Mouse (Mus musculus) hindbrain, embryonic 16.5 days (tissue): ENCODE measurements around the gene Sbno1. TPM values are rescaled to one million over a fixed set of nuclear protein-coding genes. Genes with fewer than 3 reads are reported as not detected.
"Not testable (repeated sequence)": the region's sequence is repeated elsewhere in the genome, so short reads cannot be mapped to it uniquely, and the experiment has no call there.

ENCODE experiments used
- ATAC-seq: fragments of 200-750 bp; cut with Nextera tagmentation; 2 replicates; pipeline ENCODE4 v1.8.0; 2017; ENCODE audit warnings: moderate TSS enrichment, moderate library complexity
- H3K27ac ChIP-seq: fragments of 300-500 bp; sonication (generic); 2 replicates; pipeline ENCODE4 v1.5.1; 2014; ENCODE audit warnings: low read depth, mild to moderate bottlenecking, control low read depth, low read length, moderate library complexity
- H3K27me3 ChIP-seq: fragments of 300-500 bp; sonication (generic); replicated peaks from 2 replicates; pipeline ENCODE4 v1.6.1; 2014; ENCODE audit warnings: low read length; ENCODE audit not compliant: control insufficient read depth, insufficient read depth
- H3K36me3 ChIP-seq: fragments of 300-500 bp; sonication (generic); 2 replicates; pipeline ENCODE4 v1.6.1; 2014; ENCODE audit warnings: mild to moderate bottlenecking, low read length, moderate library complexity, mixed read lengths; ENCODE audit not compliant: control insufficient read depth, insufficient read depth
- H3K4me1 ChIP-seq: fragments of 300-500 bp; sonication (generic); 2 replicates; pipeline ENCODE4 v1.6.1; 2014; ENCODE audit warnings: low read depth, low read length; ENCODE audit not compliant: control insufficient read depth, insufficient read depth
- H3K4me2 ChIP-seq: fragments of 300-500 bp; sonication (generic); 2 replicates; pipeline ENCODE4 v1.6.1; 2014; ENCODE audit warnings: mild to moderate bottlenecking, low read length, control low read depth, moderate library complexity
- H3K4me3 ChIP-seq: fragments of 300-500 bp; sonication (generic); 2 replicates; pipeline ENCODE4 v1.5.1; 2014; ENCODE audit warnings: mild to moderate bottlenecking, low read length, control low read depth, moderate library complexity
- H3K9ac ChIP-seq: fragments of 300-500 bp; sonication (generic); 2 replicates; pipeline ENCODE4 v1.6.1; 2014; ENCODE audit warnings: low read depth, mild to moderate bottlenecking, control low read depth, low read length, moderate library complexity
- H3K9me3 ChIP-seq: fragments of 300-500 bp; sonication (generic); 2 replicates; pipeline ENCODE4 v1.6.1; 2014; ENCODE audit warnings: mild to moderate bottlenecking, low read length, moderate library complexity; ENCODE audit not compliant: control insufficient read depth
- WGBS: fragments of 180-500 bp; shearing (Covaris S2); extraction: QIAGEN DNeasy Blood & Tissue Kit; methylation state at CpG from one replicate; pipeline ENCODE4 v1.1.7; 2014; 5-methylcytosine and 5-hydroxymethylcytosine counted together
- polyA plus RNA-seq: library from polyadenylated mRNA; unstranded; fragments of >200 nt; fragmentation: Nextera tagmentation; extraction: Ambion mirVana; gene quantifications from 2 replicates; pipeline ENCODE4 v1.2.1, GENCODE M21; 2015

The Sbno1 gene
- 83.6 and 84.3 TPM in 2 replicates for polyA plus RNA-seq

- peak; percentile 95 for ATAC-seq
- under 1% methylated on average over 40 of the region's 81 CpGs for WGBS
Observed at GRCm38 (mm10) chr5:124425412-124426259, at the start of gene Sbno1. Gene Sbno1, minus strand, starts transcription at chr5:124426001.

DNA sequence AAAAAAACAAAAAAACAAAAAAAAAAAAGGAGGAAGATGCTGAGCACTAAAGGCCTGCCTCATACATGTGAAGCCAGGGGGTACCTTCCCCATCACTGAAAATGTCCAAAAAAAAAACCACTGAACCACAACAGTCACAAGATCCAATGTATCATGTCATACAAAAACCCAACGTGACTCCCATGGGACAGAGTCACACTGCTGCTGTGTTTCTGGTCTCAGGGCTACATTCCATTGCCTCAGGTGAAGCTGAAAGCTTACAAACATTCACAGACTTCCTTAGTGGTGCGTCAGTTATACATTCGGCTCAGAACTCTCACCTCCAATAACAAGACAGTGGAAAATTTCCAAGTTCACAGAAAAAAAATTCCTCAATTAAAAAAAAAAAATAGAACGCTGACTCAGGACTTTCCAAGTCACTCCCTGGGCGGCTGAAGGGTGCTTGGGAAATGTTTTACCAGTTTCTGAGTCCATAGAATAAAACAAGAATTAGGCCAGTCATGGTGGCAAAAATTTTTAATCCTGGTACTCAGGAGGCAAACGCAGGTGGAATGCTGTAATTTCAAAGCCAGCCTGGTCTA, 44.9 kb upstream of the Sbno1 start:
- Histone ChIP-seq H3K27ac (no peak overlapping the region), H3K27me3 (no peaks in the 10 kb centered on the region), H3K9me3 (no peaks in the 10 kb centered on the region), H3K4me1 (peaks cover 5% of the 10 kb centered on the region), H3K4me2 (no peak overlapping the region), H3K36me3 (peaks cover 9% of the 10 kb centered on the region), H3K4me3 (no peak overlapping the region), H3K9ac (no peak overlapping the region)
- ATAC-seq, result no peak
- WGBS, result 83% methylated on average over 6 of the region's 6 CpGs

More at GRCm38 (mm10) chr5:124425412-124426259, at the start of gene Sbno1:
- H3K4me1 ChIP-seq, result peaks cover 14% of the 10 kb centered on the region
- H3K27me3 ChIP-seq, result no peaks in the 10 kb centered on the region
- peak within 1 kb of the TSS; percentile 97 for H3K4me3 ChIP-seq
- peak within 1 kb of the TSS; percentile 93 for H3K9ac ChIP-seq
- peak within 1 kb of the TSS; percentile 66 for H3K4me2 ChIP-seq
- H3K36me3 ChIP-seq, result no peaks in the 10 kb centered on the region
- H3K9me3 ChIP-seq, result no peaks in the 10 kb centered on the region
- H3K27ac ChIP-seq, result peak within 1 kb of the TSS; percentile 98

- WGBS, result 92% methylated on average over 6 of the region's 6 CpGs
- no peaks in the 10 kb centered on the region for H3K9me3 ChIP-seq
- H3K27me3 ChIP-seq, result no peaks in the 10 kb centered on the region
- no peak overlapping the region for H3K4me2 ChIP-seq
- H3K27ac ChIP-seq, result no peak overlapping the region
- no peak overlapping the region for H3K9ac ChIP-seq
- no peaks in the 10 kb centered on the region for H3K4me1 ChIP-seq
- no peak for ATAC-seq
- no peak overlapping the region for H3K4me3 ChIP-seq
- H3K36me3 ChIP-seq, result peaks cover 9% of the 10 kb centered on the region
Observed at GRCm38 (mm10) chr5:124469486-124469885, 43.7 kb upstream of the Sbno1 start.

DNA sequence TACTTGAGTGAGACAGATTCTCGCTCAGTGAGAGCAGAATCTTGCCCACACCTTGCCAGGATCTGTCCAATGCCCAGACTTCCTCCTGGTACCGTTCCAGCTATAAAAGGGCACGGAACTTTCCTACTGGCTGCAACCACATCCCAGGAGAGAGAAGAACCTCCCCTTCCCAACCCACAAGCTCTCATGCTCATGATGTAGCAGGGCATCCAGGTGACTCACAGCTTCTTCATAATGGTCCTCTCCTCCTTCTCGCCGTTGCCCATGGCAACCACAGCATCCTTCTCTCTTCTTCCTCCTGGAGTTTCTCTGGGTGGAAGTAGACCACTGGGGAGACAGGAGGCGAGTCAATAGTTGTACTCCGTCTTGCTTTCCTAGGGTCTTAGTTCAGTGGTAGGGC, 42.6 kb upstream of the Sbno1 start:
- Histone ChIP-seq H3K36me3 (peaks cover 11% of the 10 kb centered on the region), H3K9me3 (no peaks in the 10 kb centered on the region), H3K9ac (no peak overlapping the region), H3K27ac (no peak overlapping the region), H3K27me3 (no peaks in the 10 kb centered on the region), H3K4me3 (no peak overlapping the region), H3K4me2 (no peak overlapping the region), H3K4me1 (no peaks in the 10 kb centered on the region)
- 86% methylated on average over 7 of the region's 7 CpGs for WGBS
- ATAC-seq, result no peak

- no peak for ATAC-seq
- H3K4me2 ChIP-seq, result no peak overlapping the region
- 95% methylated on average over 1 of the region's 1 CpGs for WGBS
- H3K9ac ChIP-seq, result no peak overlapping the region
- H3K27me3 ChIP-seq, result no peaks in the 10 kb centered on the region
- no peak overlapping the region for H3K27ac ChIP-seq
- H3K36me3 ChIP-seq, result peaks cover 17% of the 10 kb centered on the region
- no peaks in the 10 kb centered on the region for H3K9me3 ChIP-seq
- no peaks in the 10 kb centered on the region for H3K4me1 ChIP-seq
- no peak overlapping the region for H3K4me3 ChIP-seq
Observed at GRCm38 (mm10) chr5:124467766-124468165, 42.0 kb upstream of the Sbno1 start.

GRCm38 (mm10) chr5:124464905-124465304, 39.1 kb upstream of the Sbno1 start:
- Histone ChIP-seq H3K4me3 (no peak overlapping the region), H3K27ac (no peak overlapping the region), H3K4me2 (no peak overlapping the region), H3K9ac (no peak overlapping the region), H3K27me3 (no peaks in the 10 kb centered on the region), H3K4me1 (no peaks in the 10 kb centered on the region), H3K9me3 (no peaks in the 10 kb centered on the region), H3K36me3 (peaks cover 31% of the 10 kb centered on the region)
- no peak for ATAC-seq

GRCm38 (mm10) chr5:124463462-124463861, 37.7 kb upstream of the Sbno1 start:
- H3K4me3 ChIP-seq, result no peak overlapping the region
- no peaks in the 10 kb centered on the region for H3K9me3 ChIP-seq
- no peak overlapping the region for H3K4me2 ChIP-seq
- H3K36me3 ChIP-seq, result peaks cover 34% of the 10 kb centered on the region
- no peak overlapping the region for H3K27ac ChIP-seq
- WGBS, result 95% methylated on average over 5 of the region's 5 CpGs
- H3K27me3 ChIP-seq, result no peaks in the 10 kb centered on the region
- H3K9ac ChIP-seq, result no peak overlapping the region
- H3K4me1 ChIP-seq, result no peaks in the 10 kb centered on the region
- ATAC-seq, result no peak

- Histone ChIP-seq H3K9me3 (no peaks in the 10 kb centered on the region), H3K27ac (no peak overlapping the region), H3K36me3 (peaks cover 39% of the 10 kb centered on the region), H3K4me3 (no peak overlapping the region), H3K27me3 (no peaks in the 10 kb centered on the region), H3K4me2 (no peak overlapping the region), H3K4me1 (no peaks in the 10 kb centered on the region), H3K9ac (no peak overlapping the region)
- 84% methylated on average over 8 of the region's 8 CpGs for WGBS
- no peak for ATAC-seq
Observed at GRCm38 (mm10) chr5:124462297-124463025, 36.7 kb upstream of the Sbno1 start.

GRCm38 (mm10) chr5:124460922-124461321, 35.1 kb upstream of the Sbno1 start:
- H3K36me3 ChIP-seq, result peaks cover 50% of the 10 kb centered on the region
- not testable (repeated sequence) for H3K9ac ChIP-seq, H3K4me1 ChIP-seq, H3K4me3 ChIP-seq, ATAC-seq, H3K9me3 ChIP-seq, H3K27me3 ChIP-seq, H3K27ac ChIP-seq, H3K4me2 ChIP-seq
- WGBS, result 92% methylated on average over 14 of the region's 14 CpGs
